Mouse (Mus musculus): ENCODE measurements around the gene Gm8374. TPM values are rescaled to one million over a fixed set of nuclear protein-coding genes. Genes with fewer than 3 reads are reported as not detected.
"Not testable (repeated sequence)": the region's sequence is repeated elsewhere in the genome, so short reads cannot be mapped to it uniquely, and the experiment has no call there.

Gm8374 gene
- polyA plus RNA-seq (2015; fragmentation: Nextera tagmentation; extraction: Ambion mirVana): not detected in 2 replicates

DNA sequence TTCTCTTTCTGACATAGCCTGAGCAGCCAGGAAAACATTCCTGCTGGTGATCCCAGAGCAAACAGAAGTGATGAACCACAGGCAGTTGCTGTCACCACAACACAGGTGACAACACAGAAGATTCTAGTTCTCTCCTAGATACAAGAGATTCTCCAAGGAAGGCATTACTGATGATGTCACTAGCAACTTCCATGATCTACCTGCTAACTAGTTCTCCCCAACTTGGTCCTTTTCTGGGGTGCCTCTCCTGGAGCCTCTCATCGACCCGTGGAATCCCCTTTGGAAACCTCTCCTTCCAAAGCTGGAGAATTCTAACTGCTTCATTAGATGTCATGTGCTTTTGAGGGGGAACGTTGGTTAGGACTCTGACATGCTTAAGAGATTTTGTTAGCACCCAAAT is at the start of gene Gm8374:
TSS of gene Gm8374 (minus strand) at position 101 of the 400 bp plus-strand sequence.
- not testable (repeated sequence) for H3K4me1 ChIP-seq; H3K9me3 ChIP-seq (replicated peaks); ATAC-seq (ENCODE audit: low FRiP score); H3K36me3 ChIP-seq; H3K27ac ChIP-seq (replicated peaks); H3K9ac ChIP-seq (replicated peaks); H3K4me3 ChIP-seq (replicated peaks); H3K4me2 ChIP-seq; H3K27me3 ChIP-seq (replicated peaks)
- 88% methylated on average over 3 of the region's 3 CpGs for WGBS

DNA sequence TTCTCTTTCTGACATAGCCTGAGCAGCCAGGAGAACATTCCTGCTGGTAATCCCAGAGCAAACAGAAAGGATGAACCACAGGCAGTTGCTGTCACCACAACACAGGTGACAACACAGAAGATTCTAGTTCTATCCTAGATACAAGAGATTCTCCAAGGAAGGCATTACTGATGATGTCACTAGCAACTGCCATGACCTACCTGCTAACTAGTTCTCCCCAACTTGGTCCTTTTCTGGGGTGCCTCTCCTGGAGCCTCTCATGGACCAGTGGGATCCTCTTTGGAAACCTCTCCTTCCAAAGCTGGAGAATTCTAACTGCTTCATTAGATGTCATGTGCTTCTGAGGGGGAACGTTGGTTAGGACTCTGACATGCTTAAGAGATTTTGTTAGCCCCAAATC is 32.6 kb downstream of the Gm8374 start, which contains the start of gene Gm5797:
TSS of gene Gm5797 (minus strand) at position 101 of the 400 bp plus-strand sequence.
- H3K9ac ChIP-seq (replicated peaks); H3K36me3 ChIP-seq; H3K9me3 ChIP-seq (replicated peaks); H3K4me2 ChIP-seq; H3K27ac ChIP-seq (replicated peaks); H3K4me1 ChIP-seq; H3K4me3 ChIP-seq (replicated peaks); H3K27me3 ChIP-seq (replicated peaks); ATAC-seq (ENCODE audit: low FRiP score): not testable (repeated sequence)
- no CpG with 5 or more reads among the region's 1 CpGs for WGBS

DNA sequence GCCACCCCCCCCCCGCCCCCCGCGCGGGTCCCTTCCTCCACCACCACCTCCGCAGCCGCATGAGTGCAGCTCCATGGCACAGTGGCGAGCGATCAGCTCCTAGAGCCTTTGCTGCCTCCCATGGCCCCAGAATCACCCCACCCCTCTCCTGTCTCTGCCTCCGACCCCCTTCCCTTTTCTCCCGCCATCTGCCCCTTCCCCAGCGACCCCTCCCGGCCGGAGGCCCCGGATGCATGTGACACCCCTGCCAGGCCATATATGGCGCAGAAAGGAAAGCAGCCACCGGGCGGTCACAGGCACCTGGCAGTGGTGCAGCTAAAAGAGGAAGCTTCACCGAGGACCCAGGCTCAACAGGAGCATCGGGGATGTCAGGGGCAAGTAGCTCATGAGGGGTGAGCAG is 49.8 kb downstream of the Gm8374 start:
- H3K36me3 ChIP-seq; H3K27me3 ChIP-seq (replicated peaks); H3K4me1 ChIP-seq; H3K9me3 ChIP-seq (replicated peaks); ATAC-seq (ENCODE audit: low FRiP score): not testable (repeated sequence)
- H3K9ac ChIP-seq (replicated peaks): peak overlapping the region; percentile 64
- peak overlapping the region; percentile 51 for H3K4me3 ChIP-seq (replicated peaks)
- under 1% methylated on average over 14 of the region's 19 CpGs for WGBS
- peak overlapping the region; percentile 74 for H3K27ac ChIP-seq (replicated peaks)
- peak overlapping the region; percentile 64 for H3K4me2 ChIP-seq

DNA sequence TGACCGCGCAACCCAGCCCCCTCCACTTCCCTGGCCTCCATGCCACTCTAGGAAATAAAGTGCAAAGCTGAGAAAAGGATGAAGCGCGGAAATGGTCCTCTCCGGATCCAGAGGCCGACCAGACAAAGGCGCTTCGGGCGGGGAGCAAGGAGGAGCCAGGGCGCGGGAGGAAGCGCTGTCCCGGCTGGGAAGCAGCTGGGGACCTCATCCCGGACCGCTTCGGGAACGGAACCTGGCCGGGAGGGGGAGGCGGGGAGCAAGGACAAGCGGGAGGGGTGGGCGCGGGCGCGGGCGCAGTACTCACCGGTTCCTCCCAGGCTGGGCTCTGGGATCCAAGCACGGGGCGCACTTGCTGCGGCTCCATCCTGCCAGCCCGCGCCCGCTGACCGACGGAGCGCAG is 50.3 kb downstream of the Gm8374 start, which contains the start of gene Gm3739:
TSS of gene Gm3739 (minus strand) at position 389 of the 400 bp plus-strand sequence.
- not testable (repeated sequence) for H3K4me1 ChIP-seq; ATAC-seq (ENCODE audit: low FRiP score)
- 0% methylated on average over 12 of the region's 35 CpGs for WGBS

More for the DNA sequence above, 50.3 kb downstream of the Gm8374 start, which contains the start of gene Gm3739:
- Histone ChIP-seq H3K27ac (replicated peaks) (peak within 1 kb of the TSS; percentile 74), H3K9ac (replicated peaks) (peak within 1 kb of the TSS; percentile 64), H3K4me2 (peak within 1 kb of the TSS; percentile 64), H3K4me3 (replicated peaks) (peak within 1 kb of the TSS; percentile 51)
- not testable (repeated sequence) for H3K9me3 ChIP-seq (replicated peaks); H3K27me3 ChIP-seq (replicated peaks); H3K36me3 ChIP-seq

Other genes with a start within 250 kb of the Gm8374 start
- not detected in 2 replicates for gene Gm6676, start 239.7 kb downstream of the Gm8374 start, polyA plus RNA-seq (2015; fragmentation: Nextera tagmentation; extraction: Ambion mirVana)
- 10.9 and 12.1 TPM in 2 replicates for gene Gm3512, start 190.6 kb downstream of the Gm8374 start, polyA plus RNA-seq (2015; fragmentation: Nextera tagmentation; extraction: Ambion mirVana)
- gene Gm16434, start 170.6 kb downstream of the Gm8374 start, polyA plus RNA-seq (2015; fragmentation: Nextera tagmentation; extraction: Ambion mirVana): not detected in 2 replicates
- not detected in 2 replicates for gene Gm3727, start 100.4 kb downstream of the Gm8374 start, polyA plus RNA-seq (2015; fragmentation: Nextera tagmentation; extraction: Ambion mirVana)
- 6.0 and 6.9 TPM in 2 replicates for gene Gm3739, start 50.1 kb downstream of the Gm8374 start, polyA plus RNA-seq (2015; fragmentation: Nextera tagmentation; extraction: Ambion mirVana)
- gene Gm5797, start 32.7 kb downstream of the Gm8374 start, polyA plus RNA-seq (2015; fragmentation: Nextera tagmentation; extraction: Ambion mirVana): not detected in 2 replicates
- gene Gm3755, start 85.8 kb upstream of the Gm8374 start, polyA plus RNA-seq (2015; fragmentation: Nextera tagmentation; extraction: Ambion mirVana): not detected in 2 replicates
- 15.0 and 15.1 TPM in 2 replicates for gene Gm3752, start 118.6 kb upstream of the Gm8374 start, polyA plus RNA-seq (2015; fragmentation: Nextera tagmentation; extraction: Ambion mirVana)
- gene Gm3558, start 203.4 kb upstream of the Gm8374 start, polyA plus RNA-seq (2015; fragmentation: Nextera tagmentation; extraction: Ambion mirVana): 6.4 and 7.1 TPM in 2 replicates
- gene Gm10338, start 230.5 kb upstream of the Gm8374 start, polyA plus RNA-seq (2015; fragmentation: Nextera tagmentation; extraction: Ambion mirVana): not detected in 2 replicates